Mouse (Mus musculus): ENCODE results near the gene Atp7b. TPM values are rescaled to one million over a fixed set of nuclear protein-coding genes. Genes with fewer than 3 reads are reported as not detected.
A peak's percentile ranks its signal among the peaks of the same experiment; 100 is the strongest.

Atp7b gene
- 1 to 10 TPM; 1.9 to 2.0 TPM for total RNA-seq (2021)

DNA sequence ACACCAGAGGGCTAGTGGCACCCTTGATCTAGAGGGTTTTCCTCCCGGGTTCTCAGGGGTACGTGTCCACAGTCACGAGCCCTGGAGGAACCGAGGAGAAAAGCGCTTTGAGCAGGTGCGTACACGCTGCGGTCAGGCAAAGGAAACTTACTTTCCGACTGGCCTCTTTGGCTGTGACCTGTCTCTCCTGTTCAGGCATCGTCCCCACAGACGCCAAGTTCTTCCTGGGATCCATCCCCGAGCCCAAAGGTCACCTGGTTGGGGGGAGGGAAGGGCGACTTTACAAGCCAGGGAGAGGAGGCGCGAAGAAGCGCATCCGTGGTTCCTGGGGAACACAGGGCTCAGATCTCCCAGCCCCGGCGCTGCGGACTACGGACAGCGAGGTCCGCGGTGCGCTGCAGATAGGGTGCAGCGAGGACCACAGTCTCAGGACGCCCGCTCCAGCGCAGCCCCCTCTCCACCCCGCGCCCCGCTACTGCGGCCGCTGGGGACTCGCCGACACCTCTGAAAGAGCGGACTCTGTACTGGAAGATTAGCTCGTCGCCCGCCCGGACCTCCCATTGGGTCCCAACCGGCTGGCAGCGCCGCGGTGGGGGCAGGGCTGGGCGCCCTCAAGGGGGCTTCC is at the start of gene Atp7b:
TSS of gene Atp7b (minus strand) at position 485 of the 625 bp plus-strand sequence.
- DNase-seq (ENCODE audit: low spot score in 2 of 2), result no peak
- intact Hi-C loops (cut with DNase I), result loop anchor here (1.0 to 2.0 kb wide), 2 partner anchors 106 to 125 kb away; partner anchors contain the start of genes Ckap2 and Nek3

DNA sequence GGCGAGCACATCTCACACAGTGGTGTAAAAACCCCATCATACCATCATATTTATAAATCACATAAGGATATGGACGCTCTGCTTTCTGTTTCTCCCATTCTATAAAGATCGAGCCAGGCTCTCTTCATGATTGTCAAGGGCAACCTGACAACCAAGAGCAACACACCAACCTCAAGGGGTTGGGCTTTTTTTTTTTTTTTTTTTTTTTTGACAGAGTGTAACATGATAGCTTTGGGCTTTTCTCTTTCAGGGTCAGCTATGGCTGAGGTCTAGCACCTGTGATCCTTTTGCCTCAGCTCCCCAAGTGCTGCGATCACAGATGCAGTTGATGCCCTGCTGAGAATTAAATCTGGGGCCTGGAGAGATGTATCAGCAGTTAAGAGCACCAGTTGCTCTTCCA is 46.9 kb upstream of the Atp7b start:
- no peak for DNase-seq (ENCODE audit: low spot score in 2 of 2)

DNA sequence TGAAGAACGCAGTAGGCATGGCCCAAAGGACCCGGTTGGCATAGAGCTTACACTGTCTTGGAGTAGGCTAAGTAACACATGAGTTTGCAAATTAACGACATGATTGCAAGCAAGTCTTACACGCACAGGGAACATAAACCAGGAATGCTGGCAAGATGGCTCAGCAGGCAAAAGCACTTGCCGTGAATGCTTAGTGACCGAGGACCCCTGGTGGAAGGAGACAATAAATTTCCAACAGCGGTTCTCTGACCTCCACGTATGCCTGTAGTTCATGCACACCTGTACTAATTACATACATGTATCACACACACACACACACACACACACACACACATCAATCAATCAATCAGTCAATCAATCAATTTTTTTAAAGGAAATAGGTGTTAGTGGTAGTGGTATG is 31.5 kb upstream of the Atp7b start:
- intact Hi-C loops (cut with DNase I), result no loop called here
- no peak for DNase-seq (ENCODE audit: low spot score in 2 of 2)

More for the DNA sequence above, 46.9 kb upstream of the Atp7b start:
- intact Hi-C loops (cut with DNase I), result no loop called here

DNA sequence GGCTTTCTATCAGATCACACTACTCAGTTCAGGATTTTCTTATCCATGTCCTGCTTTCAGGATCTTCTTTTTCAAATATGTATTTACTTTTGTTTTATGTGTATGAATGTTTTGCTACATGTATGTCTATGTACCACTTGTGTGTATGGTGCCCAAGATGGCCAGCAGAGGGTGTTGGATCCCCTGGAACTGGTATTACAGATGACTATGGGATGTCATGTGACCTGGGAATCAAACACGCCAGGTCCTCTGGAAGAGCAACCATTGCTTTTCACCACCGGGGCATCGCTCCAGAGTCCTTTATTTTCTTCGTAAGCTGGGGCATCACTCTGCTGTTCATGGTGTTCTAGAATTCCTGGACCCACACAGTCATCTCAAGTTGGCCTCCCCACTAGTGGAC is 29.1 kb upstream of the Atp7b start:
- intact Hi-C loops (cut with DNase I), result no loop called here
- no peak for DNase-seq (ENCODE audit: low spot score in 2 of 2)

DNA sequence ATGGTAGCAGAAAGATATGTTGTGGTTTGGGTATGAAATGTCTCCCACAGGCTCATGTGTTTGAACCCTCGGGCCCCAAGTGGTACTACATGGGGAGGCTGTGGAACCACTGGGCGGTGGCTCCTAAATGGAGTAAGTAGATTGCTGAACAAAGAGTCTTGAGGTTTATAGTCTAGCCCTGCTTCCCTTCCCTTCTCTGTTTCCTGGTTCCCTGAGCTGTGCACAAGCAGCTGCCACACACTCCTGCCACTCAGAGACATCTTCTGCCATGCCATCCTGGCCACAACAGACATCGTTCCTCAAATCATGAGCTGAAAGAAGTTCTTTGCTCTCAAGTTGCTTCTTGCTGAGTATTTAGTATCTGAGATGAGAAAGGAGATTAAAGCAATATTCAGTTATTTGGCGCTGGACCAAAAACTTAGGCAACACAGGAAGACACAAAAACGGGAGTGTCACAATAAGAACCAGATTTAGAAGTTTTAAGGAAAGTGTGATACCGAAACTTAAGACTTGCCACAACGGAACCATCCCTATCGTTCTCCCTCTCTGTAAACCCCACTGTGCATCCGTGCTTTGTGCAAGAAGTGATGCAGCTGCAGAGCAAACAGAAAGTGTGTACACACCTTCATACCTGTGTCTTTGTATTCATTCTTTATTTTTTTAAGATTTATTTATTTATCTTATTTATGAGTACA is 19.4 kb upstream of the Atp7b start:
- intact Hi-C loops (cut with DNase I), result no loop called here
- DNase-seq (ENCODE audit: low spot score in 2 of 2), result no peak

DNA sequence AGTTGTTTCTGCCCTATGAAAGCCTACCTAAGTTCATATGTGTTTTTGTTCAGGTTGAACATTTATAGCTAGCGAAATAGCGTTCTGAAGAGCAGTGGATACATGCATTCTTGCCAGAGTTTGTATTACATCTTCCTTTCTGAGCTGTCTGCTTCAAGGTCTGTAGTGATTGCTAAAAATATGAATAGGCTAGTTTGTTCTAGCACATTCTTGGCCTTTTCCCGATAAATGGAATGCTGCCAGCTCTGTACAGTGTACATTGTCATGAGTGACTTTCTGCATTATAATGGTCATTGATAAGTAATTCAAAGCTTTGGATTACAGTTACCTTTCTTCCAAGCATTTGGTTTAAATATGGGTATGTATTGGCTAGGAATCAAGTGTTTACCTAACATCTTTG is 1.0 kb upstream of the Atp7b start:
- no peak for DNase-seq (ENCODE audit: low spot score in 2 of 2)
- intact Hi-C loops (cut with DNase I), result loop anchor here (2.0 kb wide), 1 partner anchor 124 kb away; the partner anchor contains the start of gene Ckap2

DNA sequence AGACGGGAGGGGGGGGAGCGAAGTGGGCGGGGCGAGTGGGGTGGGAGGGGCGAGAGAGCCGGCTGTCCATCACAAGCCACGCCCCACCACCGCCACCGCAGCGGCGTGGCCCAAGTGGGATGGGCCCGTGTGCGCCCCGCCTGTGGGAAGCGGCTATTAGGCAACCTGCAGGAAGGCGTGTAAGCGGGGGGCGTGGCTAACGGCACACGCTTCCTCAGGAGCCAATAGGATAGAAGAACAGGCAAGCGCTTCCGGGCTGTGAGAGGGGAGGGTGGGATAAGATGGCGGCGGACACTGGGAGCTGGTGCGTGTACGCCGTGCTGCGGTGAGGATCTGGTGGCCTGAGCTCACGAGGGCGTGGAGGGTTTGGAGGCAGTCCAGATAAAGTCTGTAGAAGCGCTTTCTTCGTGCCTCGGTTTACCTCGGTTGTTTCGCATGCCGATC is 363 bp upstream of the Atp7b start, which contains the start of gene Alg11:
TSS of gene Alg11 (plus strand) at position 276 of the 444 bp plus-strand sequence.
- intact Hi-C loops (cut with DNase I), result loop anchor here (1.0 to 2.0 kb wide), 2 partner anchors 106 to 124 kb away; partner anchors contain the start of genes Ckap2 and Nek3
- peak; percentile 96 to 99 for DNase-seq (ENCODE audit: low spot score in 2 of 2)

DNA sequence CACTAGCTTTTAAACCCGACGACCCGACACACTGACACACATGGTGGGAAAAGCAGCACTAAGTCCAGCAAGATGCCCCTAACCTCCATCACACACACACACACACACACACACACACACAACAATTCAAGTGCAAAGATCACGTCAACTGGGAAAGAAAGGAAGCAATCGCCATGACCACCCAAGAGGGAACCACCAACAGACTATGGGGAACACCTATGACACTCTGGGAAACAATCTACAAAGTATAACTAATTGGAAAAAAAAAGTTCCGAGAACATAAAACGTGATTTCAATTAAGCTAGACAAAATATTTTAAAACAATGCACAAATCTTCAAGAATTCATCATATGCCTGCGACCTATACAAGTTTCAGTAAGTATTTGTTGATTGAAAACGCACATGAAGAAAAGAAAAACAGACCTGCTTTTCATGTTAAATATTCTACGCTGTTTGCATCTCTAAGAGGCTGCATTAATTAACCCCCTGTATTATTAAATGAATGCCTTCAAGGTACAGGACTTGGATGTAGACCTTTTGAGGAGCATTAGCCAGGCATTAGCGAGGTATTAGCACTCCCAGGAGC is 859 bp downstream of the Atp7b start:
- DNase-seq (ENCODE audit: low spot score in 2 of 2), result no peak
- intact Hi-C loops (cut with DNase I), result no loop called here

DNA sequence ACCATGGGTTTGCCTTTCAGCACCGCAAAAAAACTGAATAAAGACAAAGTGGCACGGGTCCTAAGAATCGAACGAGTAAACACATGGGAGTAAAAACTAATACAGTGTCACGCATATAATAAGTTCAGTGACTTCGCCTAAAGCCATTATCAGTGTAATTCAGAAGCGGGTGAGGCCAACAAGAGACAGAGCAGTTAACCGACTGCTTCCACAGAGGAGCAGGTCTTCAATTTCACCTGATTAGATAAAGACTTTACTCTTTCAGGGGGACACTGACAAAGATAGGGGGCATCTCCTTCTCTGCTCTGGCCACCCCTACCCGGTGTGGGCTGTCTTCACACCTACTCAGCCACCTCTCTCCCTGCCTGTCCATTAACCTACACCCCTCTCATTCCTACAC is 1.7 kb downstream of the Atp7b start:
- DNase-seq (ENCODE audit: low spot score in 2 of 2), result no peak
- intact Hi-C loops (cut with DNase I), result no loop called here

DNA sequence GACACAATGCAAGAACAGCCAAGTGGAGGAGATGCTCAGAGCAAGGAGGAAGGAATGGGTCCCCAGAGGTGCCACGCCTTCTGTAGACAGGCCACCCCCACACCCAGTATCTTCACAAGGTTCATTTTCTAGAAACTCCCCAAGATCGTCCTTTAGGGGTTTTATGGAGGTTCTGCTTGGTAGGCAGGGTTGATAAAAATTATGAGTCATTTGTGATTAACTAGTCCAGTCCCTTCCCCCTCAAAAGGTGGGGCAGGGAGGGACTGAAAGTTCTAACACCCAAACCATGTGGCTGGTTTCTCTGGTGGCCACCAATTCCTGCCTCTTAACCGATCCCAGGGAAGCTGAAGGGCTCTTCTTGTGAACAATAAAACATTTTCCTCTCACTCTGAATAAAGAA is 3.3 kb downstream of the Atp7b start:
- DNase-seq (ENCODE audit: low spot score in 2 of 2), result no peak
- intact Hi-C loops (cut with DNase I), result no loop called here

DNA sequence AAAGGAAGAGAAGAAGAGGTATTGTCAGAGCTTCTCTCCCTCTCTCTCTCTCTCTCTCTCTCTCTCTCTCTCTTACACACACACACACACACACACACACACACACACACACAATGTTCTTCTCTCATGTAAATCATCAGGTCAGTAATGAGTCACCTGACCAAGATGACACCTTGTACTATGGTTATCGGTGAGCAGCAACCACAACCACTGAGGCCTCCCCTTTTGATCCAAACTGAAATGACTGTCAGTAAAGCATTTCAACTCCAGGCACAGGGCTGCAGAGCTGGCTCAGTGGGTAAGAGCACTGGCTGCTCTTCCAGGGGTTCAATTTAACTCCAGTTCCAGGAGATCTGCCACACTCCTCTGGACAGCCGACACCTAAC is 4.6 kb downstream of the Atp7b start:
- no peak for DNase-seq (ENCODE audit: low spot score in 2 of 2)
- intact Hi-C loops (cut with DNase I), result no loop called here

DNA sequence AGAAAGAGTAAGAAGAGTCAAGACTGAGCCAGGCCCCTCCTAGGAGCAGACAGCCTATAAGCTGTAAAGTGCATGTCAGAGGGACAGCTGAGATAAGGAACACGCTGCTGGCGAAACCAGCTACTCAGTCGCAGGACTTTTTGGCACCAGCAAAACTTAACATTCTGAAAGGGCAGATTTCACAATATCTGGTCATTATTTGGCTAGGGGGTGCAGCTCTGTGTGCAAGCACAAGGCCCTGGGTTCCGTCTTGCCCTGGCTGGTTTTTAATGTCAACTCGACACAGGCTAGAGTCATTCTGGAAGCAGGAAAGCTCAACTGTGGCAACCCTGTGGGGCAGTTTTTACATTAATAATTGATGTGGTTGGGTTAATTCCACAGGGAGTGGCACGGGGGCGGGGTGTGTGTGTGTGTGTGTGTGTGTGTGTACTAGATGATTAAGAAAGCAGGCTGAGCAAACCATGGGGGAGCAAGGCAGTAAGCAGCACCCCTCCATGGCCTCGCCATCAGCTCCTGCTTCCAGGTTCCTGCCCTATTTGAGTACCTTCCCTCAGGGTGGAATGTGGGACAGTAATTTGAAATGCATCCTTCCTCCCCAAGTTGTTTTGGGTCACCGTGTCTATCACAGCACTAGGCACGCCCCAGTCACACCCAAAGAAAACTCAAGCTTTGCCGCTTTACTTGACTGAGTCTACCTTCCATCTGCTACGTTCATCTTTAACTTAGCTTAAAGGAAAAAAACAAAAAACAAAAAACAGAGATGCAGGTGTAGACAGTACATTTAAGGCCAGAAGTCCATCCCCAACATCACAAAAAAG is 5.2 kb downstream of the Atp7b start:
- DNase-seq (ENCODE audit: low spot score in 2 of 2), result no peak
- intact Hi-C loops (cut with DNase I), result no loop called here

DNA sequence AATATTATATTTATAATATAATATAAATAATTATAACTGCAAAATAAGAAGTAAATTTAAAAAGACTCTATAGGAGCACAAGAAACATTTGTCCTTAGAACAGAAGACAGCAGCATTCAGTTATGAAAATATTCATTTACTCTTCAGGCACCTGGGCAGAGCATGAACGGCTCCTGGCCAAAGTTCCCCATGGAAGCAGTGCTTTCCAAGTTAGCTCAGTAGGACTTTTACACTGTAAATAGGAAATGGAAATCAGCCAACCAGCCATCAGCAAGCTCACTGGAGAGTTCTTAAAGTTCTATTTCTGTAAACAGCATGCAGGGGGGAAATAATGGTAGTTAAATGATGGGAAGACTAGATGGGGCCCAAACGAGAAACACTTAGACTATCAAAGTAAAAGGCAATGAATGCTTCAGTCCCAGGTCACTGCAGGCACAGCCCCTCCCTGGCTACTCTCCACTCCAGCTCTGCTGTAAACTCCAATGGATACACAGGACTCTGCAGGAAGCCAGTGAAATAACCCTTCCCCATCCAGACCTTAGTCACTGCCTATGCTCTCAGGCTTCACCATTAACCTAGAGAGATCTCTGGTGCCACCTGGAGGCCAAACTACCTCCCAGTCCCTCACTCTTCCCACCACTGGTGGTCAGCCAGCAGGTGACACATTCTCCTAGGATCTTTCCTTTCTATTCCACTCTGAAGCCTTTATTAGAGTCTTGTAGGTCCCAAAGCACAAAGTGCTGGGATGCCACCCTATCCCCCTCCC is 12.2 kb downstream of the Atp7b start:
- intact Hi-C loops (cut with DNase I), result loop anchor here (10.0 kb wide), 1 partner anchor 53 kb away; no protein-coding TSS in a partner anchor
- DNase-seq (ENCODE audit: low spot score in 2 of 2), result no peak

DNA sequence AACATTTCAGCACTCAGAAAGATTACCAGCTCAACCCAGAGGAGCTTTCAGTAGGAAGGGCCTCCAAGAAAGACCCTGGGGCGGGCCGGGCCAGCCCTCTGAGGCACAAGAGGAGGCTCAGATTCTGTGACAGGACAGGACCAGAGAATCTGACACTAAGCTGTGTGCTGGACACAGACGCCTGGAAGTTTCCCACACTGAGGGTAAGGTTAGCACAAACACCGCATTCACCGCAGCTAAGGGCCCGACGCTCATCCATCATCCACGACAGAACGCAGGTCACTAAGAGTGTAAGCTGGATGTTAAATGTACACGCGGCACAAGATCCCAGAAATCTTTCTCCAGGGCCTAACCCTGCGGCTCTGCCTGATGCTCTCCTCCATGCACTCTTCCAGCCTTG is 16.4 kb downstream of the Atp7b start:
- DNase-seq (ENCODE audit: low spot score in 2 of 2), result no peak
- intact Hi-C loops (cut with DNase I), result loop anchor here (10.0 kb wide), 1 partner anchor 49 kb away; no protein-coding TSS in a partner anchor

DNA sequence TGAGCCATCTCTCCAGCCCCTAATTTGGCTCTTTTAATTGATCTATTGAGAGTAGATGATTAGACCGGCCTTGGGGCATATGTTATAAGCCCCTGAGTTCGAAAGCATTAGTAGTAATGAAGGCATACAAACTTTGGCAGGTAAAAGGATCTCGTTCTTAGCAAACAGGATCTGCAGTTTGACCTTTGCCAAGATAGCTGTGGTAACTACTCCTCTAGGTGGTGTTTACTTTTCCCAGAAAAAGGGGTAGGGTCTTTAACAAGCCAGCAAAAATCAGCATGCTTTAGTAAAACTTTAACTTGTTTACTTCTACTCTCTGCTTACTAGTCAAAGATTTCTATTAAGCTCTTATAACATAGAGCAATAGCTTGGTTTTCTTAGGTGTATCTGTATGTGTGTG is 17.6 kb downstream of the Atp7b start:
- DNase-seq (ENCODE audit: low spot score in 2 of 2), result no peak
- intact Hi-C loops (cut with DNase I), result loop anchor here (10.0 kb wide), 1 partner anchor 48 kb away; no protein-coding TSS in a partner anchor

DNA sequence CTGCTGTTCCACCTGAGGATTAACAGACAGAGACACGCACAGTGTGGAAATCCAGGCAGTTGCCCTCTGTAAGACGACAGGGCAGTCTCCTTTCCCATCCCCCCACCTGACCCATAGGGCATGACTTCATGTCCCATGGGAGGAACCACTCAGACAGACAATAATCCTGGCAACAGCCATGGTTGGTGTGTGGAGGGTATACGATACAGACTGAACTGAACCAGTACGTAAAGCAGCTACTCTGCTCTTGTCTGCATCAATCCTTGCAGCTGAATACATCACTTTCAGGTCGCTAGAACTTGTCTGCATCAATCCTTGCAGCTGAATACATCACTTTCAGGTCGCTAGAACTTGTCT is 20.0 kb downstream of the Atp7b start:
- DNase-seq (ENCODE audit: low spot score in 2 of 2), result no peak
- intact Hi-C loops (cut with DNase I), result loop anchor here (10.0 kb wide), 1 partner anchor 45 kb away; no protein-coding TSS in a partner anchor

DNA sequence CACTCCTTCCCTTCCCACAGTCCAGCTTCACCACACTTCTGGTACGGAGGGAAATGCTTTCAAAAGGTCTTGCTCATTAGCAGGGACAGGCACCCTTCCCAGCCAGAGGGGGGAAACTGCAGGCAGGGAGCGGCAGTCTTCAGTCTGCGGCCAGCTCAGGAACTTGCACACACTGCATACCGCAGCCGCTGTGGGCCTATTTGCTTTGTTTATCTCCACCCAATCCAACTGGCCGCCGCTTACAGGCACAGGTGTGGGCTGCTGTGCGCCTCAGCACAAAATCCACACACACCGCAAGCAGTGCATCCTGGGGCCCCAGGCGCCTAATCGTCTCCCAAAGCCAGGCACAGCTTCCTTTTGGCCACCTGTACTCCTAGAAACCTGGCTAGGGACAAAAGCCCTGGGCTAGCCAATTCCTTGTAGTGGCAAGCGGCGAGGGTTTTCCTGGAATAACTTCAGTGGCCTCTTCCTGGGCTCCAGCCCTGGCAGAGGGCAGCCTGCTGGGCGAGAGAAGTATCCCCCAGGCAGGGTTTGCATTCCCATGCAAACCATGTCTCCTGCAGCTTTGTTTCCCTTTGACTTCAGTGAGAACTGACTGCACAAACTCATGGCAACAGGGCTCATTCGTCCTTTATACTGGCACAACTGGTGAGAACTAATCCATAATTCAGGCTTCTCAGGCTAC is 20.5 kb downstream of the Atp7b start:
- no peak for DNase-seq (ENCODE audit: low spot score in 2 of 2)
- intact Hi-C loops (cut with DNase I), result loop anchor here (10.0 kb wide), 1 partner anchor 45 kb away; no protein-coding TSS in a partner anchor

DNA sequence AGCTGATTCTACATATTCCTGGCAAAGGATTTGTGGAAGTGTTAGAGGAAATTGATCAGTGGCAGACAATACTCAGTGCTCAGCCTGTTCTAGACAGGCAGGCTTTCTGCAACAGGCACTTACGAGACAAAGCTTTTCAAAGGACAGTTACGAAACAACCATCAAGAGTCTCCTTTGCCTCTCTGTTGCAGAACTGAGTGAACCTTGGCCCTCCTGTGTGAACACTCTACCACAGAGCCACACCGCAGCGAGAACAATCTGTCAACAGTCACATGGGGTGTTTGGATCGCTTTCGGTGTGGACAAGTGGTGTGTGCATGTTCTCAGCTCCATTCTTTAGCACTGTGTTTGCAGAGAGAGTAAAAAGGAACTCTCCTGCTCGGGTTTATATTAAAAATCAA is 23.1 kb downstream of the Atp7b start:
- intact Hi-C loops (cut with DNase I), result no loop called here
- no peak for DNase-seq (ENCODE audit: low spot score in 2 of 2)

All from left cerebral cortex, postnatal 25 days (tissue).